Mouse (Mus musculus) cerebellum, postnatal 10 days (tissue): ENCODE measurements around the gene Fam192a.
A peak's percentile ranks its signal among the peaks of the same experiment; 100 is the strongest.

Experiments
- DNase-seq, 2 experiments: peaks; one replicate each; pipeline ENCODE4 v3.0.0; 2021; ENCODE audit warnings: mixed read lengths in 2 of 2

Gene Fam192a

GRCm38 (mm10) chr8:94569419-94569818 lies 32.4 kb downstream of the Fam192a start:
- DNase-seq, result no peak

- DNase-seq, result no peak
These were observed 33.7 kb downstream of the Fam192a start for GRCm38 (mm10) chr8:94568098-94568497.

GRCm38 (mm10) chr8:94567159-94567849 lies 34.5 kb downstream of the Fam192a start:
- peak; percentile 69 to 76 for DNase-seq

- peak in 1 of 2 experiments; percentile 49 for DNase-seq
These were observed 35.2 kb downstream of the Fam192a start for GRCm38 (mm10) chr8:94566446-94567158.

DNA sequence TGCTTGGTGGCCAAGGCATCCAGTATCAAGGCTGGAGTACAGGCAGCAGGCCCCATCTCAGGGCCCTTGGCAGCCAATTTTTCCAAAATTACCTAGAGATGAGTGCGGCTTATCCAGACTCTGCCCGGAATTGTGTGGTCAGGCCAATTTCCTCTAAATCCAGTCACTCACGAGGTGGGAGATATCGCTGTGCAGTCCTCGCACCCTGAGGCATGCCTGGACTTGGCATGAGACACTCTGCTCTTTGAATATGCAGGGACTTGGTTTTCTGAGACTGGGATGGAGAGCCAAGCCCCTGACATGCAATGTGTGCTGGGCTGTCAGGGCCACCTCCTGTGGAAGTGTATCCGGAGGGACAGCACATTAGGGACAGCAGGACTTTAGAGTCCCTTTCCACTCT lies 35.8 kb downstream of the Fam192a start:
- peak in 1 of 2 experiments; percentile 51 for DNase-seq

DNA sequence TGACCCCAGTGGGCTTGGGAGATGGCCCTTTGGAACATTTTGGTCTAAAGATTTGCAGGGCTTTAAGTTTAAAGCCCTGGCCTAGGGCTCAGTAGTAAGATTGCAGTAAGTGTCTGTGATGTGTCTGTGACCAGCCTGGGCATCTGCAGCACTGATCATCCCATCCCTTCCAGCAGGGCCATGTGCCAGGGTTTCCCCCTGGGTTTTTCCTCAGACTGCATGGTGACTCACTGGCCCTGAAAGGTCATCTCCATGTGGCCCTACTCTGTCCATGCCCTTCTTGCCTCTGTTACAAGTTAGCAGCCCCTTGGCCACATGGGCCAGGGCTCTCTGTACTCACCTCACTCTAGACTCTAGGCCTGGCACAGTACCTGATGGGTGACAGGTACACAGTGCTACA lies 37.4 kb downstream of the Fam192a start:
- DNase-seq, result no peak

- DNase-seq, result peak in 1 of 2 experiments; percentile 47
These were observed 40.5 kb downstream of the Fam192a start for GRCm38 (mm10) chr8:94561256-94561655.

DNA sequence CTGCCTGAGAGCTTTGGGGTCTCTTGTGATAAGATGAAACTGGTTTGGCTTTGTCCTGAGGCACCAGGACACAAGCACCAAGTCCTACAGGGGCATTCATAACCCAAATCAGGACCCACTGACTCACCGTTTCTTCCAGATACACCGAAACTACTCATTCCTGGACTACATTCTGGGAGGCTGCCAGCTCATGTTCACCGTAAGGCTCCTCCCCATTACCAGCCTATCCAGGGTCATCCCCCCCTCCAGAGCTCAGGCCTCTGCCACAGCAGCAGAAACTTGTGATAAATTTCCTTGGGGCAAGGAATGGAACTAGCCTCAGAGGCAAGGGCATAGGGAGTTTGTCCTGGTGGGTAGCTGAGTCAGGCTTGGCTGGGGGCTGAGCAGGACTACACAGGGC lies 44.5 kb downstream of the Fam192a start:
- DNase-seq, result no peak

- DNase-seq, result no peak
These were observed 49.1 kb downstream of the Fam192a start for GRCm38 (mm10) chr8:94552696-94553095.

DNA sequence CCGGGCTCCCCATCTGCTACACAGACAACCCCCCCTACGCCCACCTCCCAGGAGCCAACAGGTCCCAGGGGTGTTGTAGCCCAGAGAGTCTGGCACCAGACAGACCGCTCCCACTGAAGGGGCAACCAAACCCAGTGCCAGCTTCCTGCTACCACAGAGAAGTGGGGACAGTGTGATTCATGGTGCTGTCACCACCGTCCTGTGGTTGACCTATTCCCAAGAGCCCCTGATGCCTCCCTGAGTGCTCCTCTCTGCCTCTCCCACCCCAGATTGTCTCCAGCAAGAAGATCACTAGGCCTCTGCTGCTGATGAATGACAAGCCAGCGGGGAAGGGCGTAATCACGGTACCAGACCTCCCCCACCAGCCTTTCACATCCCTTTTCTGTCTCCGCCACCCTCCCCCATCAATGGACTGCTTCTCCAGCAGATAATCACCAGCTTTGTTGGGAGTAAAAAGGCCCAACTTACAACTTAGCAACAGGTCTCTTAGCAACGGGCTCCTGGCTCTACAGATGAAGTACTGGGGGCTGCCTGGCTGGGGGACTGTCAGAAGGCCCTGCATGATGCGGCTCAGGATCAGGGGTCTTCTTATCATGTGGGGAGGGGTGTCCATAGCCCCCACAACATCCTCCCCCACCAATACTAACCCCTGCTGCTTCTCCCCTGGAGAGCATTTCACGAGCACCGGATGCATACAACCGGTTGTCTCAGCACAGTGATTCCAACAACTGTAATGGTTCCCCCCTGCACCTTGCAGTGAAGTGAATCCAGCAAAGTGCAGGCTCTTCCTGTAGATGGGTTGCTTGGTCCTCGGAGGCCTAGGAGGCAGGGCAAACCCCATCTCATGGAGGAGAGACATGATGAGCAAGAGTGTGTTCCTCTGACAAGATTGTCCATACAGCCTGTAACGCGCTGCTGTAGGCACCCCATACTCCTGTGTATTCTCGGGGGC lies 50.0 kb downstream of the Fam192a start:
- DNase-seq, result peak in 1 of 2 experiments; percentile 67

DNA sequence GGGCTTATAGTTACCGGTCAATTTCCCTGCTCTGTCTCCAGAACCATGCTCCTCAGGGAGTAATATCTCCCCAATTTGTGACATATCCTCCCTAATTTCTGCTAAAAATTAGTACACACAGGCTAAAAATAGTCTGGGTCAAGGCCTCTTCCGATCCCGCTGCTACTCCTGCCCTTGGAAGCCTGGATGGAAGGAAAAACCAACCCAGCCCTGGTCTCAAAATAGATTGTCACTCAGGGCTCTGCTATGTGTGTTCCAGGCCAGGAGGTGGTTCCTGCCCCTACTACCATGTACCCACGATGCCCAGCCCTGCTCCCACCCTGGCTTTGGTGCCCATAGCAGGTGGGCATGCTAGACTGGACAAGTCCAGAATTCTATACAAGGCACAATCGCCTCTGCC lies 51.8 kb downstream of the Fam192a start:
- no peak for DNase-seq

- DNase-seq, result no peak
These were observed 52.3 kb downstream of the Fam192a start for GRCm38 (mm10) chr8:94549482-94549881.

GRCm38 (mm10) chr8:94549041-94549440 lies 52.8 kb downstream of the Fam192a start:
- DNase-seq, result peak in 1 of 2 experiments; percentile 55

GRCm38 (mm10) chr8:94543981-94544380 lies 57.8 kb downstream of the Fam192a start:
- DNase-seq, result no peak

GRCm38 (mm10) chr8:94540889-94541795 lies 60.7 kb downstream of the Fam192a start:
- DNase-seq, result peak; percentile 43 to 53

- peak; percentile 38 to 45 for DNase-seq
These were observed 61.8 kb downstream of the Fam192a start for GRCm38 (mm10) chr8:94540025-94540424.

DNA sequence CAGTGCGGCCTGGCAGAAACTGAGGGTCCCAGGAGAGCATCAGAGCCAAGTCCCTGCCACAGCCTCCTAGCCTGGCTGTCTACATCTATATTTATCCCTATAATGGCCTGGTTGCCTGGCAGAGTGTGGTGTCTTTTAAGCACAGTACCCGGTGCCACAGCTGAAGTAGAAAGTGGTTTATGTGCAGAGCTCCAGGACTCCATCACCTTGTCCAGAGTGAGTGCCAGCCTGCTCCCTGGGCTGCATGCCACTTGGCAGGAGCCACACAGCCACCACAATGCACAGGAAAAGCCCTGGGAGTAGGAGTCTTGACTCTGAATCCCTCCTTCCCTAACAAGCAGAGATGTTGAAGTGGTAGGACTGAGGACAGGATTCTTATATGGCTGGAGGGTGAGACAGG lies 64.3 kb downstream of the Fam192a start:
- peak in 1 of 2 experiments; percentile 57 for DNase-seq

- DNase-seq, result peak; percentile 58
These were observed 66.2 kb downstream of the Fam192a start for GRCm38 (mm10) chr8:94535631-94536030.

DNA sequence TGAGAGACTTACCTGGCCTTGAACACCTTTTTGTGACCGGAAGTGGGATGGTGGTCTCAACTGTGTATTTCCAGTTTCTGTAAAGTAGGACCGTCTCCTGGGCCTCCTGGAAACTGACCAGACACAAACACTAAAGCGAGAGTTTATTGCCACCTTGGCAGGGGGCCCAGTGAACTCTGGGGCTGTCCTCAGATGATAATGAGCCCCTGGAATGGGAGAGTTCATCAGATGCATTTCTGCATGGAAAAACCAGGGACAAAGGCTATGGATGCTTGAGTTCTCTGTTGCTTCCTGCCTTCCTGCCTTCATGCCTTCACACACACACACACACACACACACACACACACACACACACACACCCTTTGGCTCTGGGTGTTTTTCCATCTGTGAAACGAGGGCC lies 67.2 kb downstream of the Fam192a start:
- no peak for DNase-seq

GRCm38 (mm10) chr8:94532873-94533671 lies 68.7 kb downstream of the Fam192a start, which contains the start of gene Cpne2:
TSS of gene Cpne2 (plus strand) at chr8:94532990.
- DNase-seq, result peak; percentile 49 to 63

- no peak for DNase-seq
These were observed 69.3 kb downstream of the Fam192a start for GRCm38 (mm10) chr8:94532525-94532872.
